Mouse (Mus musculus) brain, embryonic 18.5 days (tissue): ENCODE measurements around the gene Adam33.
A peak's percentile ranks its signal among the peaks of the same experiment; 100 is the strongest.
"Not testable (repeated sequence)": the region's sequence is repeated elsewhere in the genome, so short reads cannot be mapped to it uniquely, and the experiment has no call there.

ENCODE experiments used
- DNase-seq: peaks from one replicate; pipeline ENCODE4 v3.0.0-alpha.2; 2012; ENCODE audit warnings: low read depth, low spot score

Adam33 gene

DNA sequence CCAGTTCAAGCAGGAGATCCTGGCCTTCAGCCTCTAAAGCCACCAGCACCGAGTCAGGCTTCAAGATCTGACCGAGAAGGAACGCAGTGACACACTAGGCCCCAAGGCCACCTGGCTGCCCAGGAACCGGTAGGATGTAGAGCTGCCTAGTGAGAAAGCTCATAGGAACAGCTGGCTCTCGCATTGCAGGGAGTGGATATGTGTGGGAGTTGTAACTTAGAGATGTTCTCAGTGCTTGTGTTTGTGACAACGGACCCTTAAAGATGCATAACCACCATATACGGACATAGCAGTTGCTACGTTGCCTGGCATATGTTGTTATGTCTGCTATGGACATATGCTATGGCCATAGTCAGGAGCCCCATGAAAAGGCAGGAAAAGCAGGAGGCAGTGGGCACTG, 4.9 kb downstream of the Adam33 start:
- DNase-seq: no peak

DNA sequence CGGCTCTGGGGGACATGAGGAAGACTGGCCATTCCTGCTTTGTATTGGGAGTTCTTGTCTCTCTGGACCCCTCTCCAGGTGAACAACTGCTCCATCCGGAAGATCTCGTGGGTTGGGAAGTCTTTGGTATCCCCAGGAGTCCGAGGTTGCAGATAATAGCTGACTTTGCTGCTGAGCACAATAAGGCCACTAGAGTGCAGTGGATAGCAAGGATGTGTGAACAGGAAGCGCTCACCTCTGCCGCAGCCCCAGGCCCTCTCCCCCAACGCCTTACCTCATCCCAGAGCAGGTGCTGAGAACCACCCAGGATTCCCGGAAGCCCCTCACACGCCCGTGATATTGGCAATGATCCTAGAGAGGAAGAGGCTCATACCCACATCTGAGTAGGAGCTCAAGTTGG, 7.4 kb downstream of the Adam33 start:
- DNase-seq: no peak

DNA sequence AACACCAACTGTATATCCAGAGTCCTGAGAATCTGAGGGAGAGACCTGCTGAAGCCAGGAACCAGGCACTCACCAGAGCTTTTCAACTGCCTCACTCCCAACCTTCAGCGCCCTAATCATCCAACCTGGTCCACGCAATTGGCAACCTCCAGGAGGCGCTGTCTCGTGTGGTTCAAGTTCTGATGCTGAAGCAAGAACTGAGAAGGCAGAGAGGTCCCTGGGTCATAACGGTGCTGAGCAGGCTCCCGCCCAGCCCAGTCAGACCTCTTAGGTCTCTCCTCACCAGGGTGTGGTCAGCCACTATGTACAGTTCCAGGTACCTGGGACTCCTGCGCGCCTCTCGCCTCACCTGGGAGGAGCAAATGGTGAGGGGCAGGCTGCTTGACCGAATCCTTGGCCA, 8.0 kb downstream of the Adam33 start:
- DNase-seq: no peak

DNA sequence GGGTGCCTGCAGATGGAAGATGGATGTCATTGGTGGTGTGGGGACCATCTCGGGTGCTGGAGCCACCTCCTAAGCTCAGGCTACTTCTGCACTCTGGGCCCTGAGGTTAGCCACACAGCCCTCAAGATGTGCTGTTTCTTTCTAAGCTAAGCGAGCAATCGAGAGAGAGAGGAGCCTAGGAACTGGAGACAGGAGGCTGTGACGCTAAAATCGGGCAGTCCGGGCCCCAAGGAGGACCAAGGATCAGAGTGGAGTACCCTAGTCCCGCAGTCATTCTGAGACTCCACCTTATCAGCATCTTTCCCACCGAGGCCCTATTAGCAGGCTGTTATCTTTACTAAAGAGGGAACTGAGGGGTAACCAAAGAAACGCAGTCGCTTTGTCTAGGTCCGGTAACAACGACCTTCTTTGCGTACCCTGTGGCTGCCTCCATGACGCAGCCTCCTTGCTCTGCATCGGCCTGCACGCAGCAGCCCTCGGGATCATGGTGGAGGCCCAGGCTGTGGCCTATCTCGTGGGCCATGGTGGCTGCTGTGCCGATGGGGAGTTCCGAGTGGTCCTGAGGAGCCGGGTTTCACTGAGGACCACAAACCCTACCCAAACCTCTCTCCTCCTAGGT, 8.9 kb downstream of the Adam33 start:
- DNase-seq: no peak

DNA sequence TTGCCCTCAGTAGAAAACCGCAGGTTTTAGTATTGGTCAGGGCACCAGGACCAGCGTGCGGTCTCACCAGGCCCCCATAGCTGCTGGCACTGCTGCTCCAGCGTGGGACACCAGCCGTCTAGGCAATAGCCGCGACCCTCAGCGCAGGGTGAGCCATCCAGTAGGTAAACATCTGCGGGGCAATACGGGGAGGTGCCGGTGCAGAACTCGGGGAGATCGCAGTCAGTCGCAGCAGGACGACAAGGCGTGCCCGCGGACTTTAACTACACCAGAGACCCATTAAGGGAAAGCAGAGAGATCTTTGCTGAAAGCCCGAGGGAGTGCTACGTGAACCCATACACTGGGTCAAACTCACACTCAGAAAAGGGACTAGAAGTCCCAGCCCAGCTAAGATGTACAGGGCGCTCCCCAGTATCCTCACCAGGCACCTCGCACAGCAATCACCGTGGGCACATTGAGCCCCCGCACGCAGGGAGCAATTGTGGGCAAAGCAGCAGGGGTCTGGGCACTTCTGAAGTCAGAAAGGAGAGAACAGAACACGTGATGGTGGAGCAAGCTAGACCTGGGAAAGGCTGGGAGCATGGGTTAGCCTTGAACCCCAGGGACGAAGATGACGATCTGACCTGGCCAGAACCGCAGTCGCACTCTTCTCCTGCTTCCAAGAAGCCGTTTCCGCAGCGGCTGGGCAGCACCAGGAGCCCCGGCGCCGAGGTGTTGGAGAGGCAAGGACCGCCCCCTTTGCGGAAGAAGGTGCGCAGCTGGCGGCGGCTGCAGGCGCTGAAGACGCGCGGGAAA, 9.6 kb downstream of the Adam33 start:
- DNase-seq: no peak

DNA sequence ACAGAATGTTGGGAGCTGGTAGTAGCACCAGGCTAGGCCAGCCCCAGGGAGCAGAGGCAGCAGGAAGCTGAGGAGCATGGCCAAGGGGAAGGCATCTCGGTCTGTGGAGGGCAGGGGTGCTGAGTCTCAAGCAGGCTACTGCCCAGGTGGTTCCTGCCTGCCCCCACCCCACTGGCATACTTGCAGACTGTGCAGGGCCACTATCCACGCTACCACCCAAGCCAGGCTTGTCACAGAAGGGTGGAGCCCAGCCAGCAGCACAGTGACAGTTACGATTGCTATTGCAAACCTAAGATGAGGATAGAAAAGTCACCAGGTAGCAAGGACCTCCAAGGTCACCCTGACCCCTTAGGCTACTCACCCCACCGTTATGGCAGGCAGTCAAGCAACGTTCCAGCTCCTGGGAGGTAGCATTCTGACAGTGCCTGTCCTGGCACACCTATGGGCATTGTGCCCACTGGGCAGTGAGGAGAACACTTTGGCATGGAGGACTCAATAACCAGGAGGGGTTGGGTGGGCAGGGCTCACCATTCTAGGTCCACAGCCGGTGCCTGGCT, 10.7 kb downstream of the Adam33 start:
- DNase-seq: no peak

DNA sequence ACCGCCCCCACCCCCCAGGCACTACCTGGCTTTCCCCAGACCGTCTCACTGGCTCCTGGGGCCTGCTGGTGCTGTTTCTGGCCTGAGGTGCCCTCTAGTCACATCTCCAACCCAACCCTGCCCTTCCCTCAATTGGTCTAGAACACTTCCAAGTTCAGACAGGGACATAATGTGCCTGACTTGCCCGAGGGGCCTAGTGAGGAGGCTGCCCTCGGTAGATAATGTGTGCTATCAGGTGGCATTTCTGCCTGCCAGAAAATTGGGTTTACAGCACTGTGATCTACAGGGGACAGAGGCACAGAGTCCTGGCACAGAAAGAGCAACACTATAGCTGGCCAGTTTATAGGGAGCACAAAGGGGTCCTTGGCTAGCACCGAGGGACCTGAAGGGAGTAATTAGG, 11.6 kb downstream of the Adam33 start:
- DNase-seq: no peak

DNA sequence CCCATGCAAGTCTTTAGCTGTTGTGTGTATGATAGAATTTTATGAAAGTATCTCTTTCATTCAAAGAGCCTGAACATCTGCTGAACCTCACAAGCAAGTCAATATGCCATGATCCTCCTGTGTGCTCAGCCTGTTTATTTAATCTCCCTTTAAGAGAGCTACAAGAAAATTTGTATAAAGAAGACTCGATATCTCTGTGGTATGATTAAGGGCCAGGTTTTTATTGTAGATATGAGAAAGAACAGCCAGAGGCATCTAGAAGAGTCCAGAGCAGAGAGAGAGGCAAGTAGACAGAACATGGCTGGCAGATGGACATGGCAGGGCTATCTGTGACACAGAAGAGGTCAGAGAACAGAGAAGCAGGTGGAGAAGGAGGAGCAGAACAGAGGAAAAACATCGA, 17.6 kb downstream of the Adam33 start:
- no peak for DNase-seq

DNA sequence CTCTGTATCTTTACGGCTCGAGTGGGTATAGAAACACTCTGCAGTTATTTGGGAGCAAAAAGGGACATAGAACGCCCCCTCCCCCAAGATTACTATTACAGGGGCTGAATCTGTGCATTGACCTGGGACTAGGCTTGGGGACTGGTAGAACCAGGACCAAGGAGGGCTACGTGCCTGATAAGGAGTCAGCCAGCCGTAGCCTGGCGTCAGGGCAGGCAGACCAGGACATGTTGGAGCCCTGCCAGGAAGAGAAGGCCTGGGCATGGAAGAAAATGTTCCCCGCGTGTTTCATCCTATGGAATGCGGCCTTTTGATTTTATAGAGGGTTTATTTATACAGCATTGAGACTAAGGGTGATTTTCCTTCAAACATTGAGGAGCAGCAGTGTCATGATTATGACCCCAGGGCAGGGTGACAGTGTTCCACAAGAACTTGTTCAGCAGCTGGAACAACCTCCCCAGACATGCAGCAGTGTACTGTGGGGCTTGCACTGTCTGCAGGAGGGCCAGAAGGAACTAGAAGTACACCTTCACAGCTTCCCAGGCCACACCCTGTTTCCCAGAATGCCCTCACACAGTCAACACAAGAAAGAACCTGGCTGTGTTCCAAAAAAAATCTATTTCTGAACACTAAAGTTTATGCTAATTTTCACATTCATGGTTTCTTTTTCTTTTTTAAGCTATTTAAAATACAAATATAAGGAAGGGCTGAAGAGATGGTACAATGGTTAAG, 18.5 kb downstream of the Adam33 start:
- no peak for DNase-seq

DNA sequence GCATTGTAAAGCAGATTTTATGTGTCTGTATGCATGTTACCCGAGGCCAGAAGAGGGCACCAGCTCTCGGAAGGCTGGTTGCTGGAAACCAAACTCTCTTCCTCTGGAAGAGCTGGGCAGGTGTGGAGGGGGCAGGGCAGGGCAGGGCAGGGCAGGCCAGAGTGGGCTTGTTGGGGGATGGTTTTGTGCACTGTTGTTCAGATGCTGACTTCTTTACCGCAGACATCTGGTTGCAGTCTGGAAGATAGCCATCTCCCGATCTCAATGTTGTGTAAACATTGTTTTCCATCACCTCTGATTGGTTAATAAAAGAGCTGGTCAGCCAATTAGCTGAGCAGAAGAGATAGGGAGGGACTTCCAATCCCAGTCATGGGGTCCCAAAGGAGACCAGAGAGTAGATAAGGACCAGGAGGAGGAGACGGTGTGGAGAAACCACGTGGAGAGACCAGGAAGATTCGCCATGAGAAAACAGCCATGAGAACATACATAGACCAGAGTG, 19.2 kb downstream of the Adam33 start:
- no peak for DNase-seq

DNA sequence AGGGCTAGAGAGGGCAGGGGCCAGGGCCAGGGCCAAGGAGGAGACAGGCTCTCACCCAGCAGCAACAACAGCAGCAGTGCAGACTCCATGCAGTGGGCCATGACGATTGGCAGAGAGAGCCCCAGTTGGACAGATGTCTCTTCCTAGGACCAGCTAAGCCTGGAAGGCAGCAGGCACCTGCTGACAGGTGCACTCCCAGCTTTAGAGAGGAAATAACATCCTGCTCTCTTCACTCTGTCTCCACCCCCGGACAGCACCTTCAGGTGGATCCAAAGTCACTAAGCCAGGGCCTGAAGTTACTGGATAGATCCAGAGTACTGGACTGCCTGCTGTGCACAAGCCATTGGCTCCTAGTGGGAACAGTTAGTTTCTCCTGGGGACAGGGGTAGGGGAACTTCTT, 20.6 kb downstream of the Adam33 start, which contains the start of gene Gfra4:
TSS of gene Gfra4 (minus strand) at position 101 of the 400 bp plus-strand sequence.
- DNase-seq: no peak

DNA sequence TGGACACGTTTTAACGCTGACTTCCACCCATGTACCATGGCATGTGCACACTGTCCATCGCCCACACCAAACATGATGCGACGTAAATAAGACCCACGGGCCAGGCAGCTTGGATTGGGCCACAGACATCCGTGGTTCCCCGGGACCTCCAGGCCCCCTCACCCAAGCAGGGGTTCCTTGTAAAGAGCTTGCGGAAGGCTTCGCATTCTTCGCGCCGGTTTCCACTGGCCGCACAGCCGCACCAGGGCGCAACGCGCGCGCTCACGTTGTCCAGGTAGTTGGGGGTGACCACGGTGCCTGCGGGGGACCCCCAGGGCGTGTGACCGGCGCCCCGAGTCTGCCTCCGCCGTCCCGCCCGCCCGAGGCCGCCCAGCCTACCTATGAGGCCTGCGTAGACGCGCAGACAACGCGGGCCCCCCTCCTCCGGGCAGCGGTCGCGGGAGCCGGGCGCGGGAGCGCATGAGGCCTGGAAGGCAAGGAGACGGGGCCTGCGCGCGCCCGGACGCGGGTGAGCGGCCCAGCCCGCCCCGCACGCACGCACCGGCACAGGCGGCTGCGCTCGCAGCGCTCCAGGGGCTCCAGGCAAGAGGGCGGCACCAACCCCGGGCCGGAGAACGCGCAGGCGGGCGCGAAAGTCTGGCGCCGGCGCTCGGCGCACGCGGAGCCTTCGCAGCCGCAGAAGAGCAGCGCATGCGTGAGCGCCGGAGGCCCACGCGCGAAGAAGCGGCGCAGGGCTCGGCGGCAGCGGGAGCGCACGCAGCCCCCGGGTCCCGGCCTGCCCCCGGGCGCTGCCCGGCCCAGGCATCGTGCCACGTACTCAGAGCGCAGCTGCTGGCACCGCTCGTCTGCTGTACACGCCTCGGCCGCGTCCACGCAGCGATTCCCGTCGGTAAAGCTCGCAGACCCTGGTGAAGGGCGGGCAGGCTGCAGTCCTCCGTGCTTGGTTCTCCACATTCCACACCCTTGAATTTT, 22.5 kb downstream of the Adam33 start:
- peak; percentile 54 for DNase-seq

DNA sequence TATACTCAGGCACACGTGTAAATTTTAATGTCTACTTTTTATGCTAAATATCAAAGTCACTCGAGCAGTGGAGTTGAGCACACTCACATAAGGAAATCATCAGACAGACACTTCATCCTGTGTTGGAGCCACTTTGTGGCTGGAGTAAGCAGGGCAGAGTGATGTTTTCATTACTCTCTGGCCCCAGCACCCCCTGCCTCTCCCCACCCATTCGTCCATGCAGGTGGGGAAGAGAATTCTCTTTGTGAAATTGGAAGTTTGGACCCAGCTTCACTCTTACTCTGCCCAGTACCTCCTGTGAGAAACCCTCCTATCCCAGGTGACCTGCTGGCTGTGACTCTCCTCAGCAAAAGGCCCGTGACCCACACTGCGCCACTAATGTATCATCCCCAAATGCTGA, 24.9 kb downstream of the Adam33 start:
- no peak for DNase-seq

DNA sequence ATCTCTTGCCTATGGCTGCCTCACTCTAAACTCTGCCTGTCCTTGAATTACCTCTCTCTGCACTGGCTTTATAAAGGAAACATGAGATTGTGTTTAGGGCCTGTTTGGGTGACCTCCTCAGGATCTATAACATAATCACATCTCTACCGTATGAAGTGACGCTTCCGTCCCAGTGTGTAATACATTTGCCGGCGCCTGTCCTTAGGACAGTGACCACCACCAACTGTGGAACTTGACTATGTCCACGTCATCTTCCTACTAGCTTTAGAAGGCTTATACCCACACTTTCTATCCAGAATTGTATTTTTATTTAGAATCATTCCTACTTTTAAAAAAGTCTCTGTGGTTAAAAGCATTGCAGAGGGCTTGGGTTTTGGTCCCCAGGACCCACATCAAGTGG, 25.4 kb downstream of the Adam33 start:
- DNase-seq: no peak

DNA sequence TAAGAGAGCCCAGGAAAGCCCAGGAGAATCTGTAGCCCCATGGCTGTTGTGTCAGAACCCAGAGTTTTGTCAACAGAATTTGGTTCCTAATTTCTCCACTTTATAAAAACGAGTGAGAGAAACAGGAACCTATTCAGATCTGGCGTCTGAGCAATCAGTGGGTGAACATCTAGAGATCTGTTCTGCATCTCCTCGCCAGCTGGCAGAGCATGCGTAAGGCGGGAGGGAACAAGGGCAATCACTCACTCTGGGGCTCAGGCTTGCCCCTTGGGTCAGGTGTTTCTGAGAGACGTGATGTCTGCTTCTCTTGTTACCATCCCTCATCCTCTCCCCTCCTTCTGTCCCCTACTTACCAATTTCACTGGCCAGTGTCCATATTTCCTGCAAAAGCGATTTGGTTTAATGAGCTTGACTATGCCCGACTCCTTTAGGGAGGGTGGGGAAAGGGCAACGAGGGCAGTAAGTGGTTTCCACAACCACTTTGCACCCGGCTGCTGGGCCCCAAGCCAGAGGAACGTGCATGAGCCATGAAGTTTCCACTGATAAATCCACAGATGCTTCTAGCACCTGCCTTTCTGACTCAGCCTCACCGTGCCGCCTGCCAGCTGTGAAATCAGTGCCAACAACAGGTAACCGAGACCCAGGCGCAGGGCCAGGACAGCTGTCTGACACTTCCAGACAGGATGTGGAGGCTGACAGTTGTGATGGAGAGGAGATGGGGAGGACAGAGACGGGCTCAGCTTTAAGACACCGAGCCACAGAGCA, 26.2 kb downstream of the Adam33 start:
- no peak for DNase-seq

DNA sequence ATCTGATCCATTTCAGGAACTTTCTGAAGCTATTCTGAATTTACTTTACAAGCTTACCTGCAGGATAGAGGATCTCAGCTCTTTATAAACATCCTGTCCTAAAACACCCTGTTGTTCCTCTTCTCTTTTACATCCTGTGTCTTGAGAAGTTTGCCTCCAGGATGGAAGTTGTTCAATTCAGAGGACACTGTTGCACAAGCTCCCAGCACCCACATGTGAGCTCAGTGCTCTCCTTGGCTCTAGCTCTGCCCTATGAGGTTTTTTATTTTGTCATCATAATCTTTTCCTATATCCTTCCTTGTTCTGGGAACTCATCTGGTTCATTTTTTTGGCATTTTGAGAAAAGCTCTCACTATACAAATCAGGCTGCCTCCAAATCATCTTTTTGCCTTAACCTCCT, 26.9 kb downstream of the Adam33 start:
- DNase-seq: no peak

DNA sequence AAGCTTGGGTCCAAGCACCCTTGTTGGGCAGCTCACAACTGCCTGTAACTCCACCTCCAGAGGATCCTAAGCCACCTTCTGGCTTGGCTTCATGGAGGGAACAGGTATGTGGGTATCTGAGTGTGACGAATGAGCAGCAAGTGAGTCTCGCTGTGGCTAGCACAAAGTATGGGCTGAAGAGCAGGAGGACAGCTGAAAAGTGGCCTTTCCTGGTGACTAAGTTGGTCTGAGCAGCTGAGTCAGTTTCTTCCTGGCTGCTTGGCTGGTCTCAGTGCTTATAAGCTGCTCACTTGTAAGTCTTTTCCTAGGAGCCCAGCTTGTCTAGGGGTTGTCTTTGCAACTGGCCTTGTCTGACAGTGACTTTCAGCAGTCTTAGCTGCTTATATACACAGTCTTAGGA, 27.3 kb downstream of the Adam33 start:
- DNase-seq: no peak

DNA sequence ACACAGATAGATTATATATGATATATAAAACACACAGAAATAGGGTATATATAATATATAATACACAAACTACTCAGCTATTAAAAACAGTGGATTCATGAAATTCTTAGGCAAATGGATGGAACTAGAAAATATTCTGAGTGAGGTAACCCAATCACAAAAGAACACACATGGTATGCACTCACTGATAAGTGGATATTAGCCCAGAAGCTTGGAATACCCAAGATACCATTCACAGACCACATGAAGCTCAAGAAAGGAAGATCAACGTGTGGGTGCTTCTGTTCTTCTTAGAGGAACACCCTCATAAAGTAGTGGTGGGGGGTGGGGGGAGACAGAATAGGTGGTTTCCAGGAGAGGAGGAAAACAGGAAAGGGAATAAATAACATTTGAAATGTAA, 32.2 kb downstream of the Adam33 start:
- DNase-seq: not testable (repeated sequence)

DNA sequence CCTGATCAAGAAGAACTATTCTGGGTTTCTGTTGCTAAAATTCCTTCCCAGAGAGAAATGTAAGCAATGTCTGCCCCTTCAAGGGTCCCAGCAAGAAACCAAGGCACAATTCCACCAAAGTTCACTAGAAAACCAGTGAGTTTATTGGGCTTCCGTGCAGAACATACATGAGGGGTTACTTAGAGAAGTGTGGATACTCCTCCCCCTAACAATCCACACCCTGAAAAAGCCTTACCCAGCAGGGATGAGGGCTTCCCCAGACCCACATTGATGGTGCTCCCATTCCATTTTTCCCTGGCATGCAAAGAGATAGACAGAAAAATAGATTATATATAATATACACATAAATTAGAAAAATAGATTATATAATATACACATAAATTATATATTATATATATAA, 32.6 kb downstream of the Adam33 start:
- no peak for DNase-seq

DNA sequence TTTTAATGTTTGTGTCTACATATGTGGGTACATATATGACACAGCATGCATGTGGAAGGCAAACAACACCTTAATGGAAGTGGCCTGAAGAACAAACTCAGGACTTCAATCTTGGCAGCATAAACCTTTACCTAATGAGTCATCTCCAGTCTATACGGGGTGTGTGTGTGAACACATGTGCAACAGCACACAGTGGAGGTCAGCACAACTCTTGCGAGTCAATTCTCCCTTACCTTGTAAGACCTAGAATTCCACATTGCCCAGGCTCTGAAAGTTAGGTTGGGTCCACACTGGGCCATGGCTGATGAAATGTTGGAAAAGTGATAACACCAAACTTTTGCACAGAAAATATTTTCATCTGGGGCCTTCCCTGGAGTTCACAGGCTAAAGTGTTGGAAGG, 33.1 kb downstream of the Adam33 start:
- no peak for DNase-seq
